Mouse (Mus musculus): ENCODE results near the gene B3gnt7. TPM values are rescaled to one million over a fixed set of nuclear protein-coding genes. Genes with fewer than 3 reads are reported as not detected.

B3gnt7 gene
- total RNA-seq, 1 experiment, result 103 TPM

- in situ Hi-C loops (cut with MboI; ENCODE audit: low sequenced_read_pairs in 2 of 2, unreplicated experiment in 2 of 2), result no loop called here
- H3K9me3 ChIP-seq (ENCODE audit: control insufficient read depth, insufficient read depth, low read depth, low read length), result no peaks in the 10 kb centered on the region
- TF ChIP-seq HCFC1 (IDR thresholded peaks at IDR 0.05; ENCODE audit: borderline replicate concordance, insufficient read depth, low read length) (no peak), ZC3H11A (IDR thresholded peaks at IDR 0.05; ENCODE audit: borderline replicate concordance, low read depth, low read length) (no peak), CHD2 (IDR thresholded peaks at IDR 0.05; ENCODE audit: low read depth, low read length) (no peak), ZNF384 (IDR thresholded peaks at IDR 0.05; ENCODE audit: low read depth, low read length) (no peak), MAFK (IDR thresholded peaks at IDR 0.05; ENCODE audit: insufficient read depth, low read depth, low read length) (no peak)
- H3K27ac ChIP-seq (ENCODE audit: insufficient read depth, low read depth, low read length, poor library complexity, severe bottlenecking), result no peak overlapping the region
- peaks cover 6 to 21% of the 10 kb centered on the region in 2 experiments; a peak in 3 of 4 replicates for H3K4me1 ChIP-seq (ENCODE audit: control insufficient read depth in 2 of 2, insufficient read depth in 2 of 2, low read length in 2 of 2, poor library complexity in 1 of 2)
- H3K9ac ChIP-seq (ENCODE audit: insufficient read depth, low read depth, low read length, poor library complexity, severe bottlenecking), result no peak overlapping the region
- H3K36me3 ChIP-seq (ENCODE audit: control insufficient read depth, insufficient read depth, low read length, poor library complexity, severe bottlenecking), result no peaks in the 10 kb centered on the region
- no peak overlapping the region for H3K4me3 ChIP-seq (ENCODE audit: insufficient read depth in 1 of 2, low read depth in 1 of 2, low read length in 2 of 2, poor library complexity in 1 of 2, severe bottlenecking in 1 of 2)
- DNase-seq (ENCODE audit: low read depth, low spot score), result no peak
Observed at GRCm38 (mm10) chr1:86287473-86287872, 15.2 kb upstream of the B3gnt7 start.

DNA sequence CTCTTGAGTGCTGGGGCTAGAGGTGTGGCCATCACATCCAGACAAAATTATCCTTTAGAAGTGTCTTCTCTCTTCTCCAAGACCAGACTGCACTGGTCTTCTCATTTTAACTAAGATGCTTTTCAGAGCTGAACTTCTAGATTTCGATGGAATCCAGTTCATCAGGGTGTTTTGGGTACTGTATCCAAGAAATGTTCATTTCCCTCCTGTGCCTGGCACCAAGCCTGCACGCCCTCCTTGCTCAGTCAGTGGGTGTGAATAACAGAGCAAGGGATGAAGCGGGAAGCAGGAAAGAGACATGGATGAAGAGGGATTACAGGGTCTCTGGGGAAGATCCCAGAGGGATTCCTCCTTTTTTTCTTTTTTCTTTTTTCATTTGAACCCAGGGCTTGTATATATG lies 12.2 kb upstream of the B3gnt7 start:
- Histone ChIP-seq H3K9ac (ENCODE audit: insufficient read depth, low read depth, low read length, poor library complexity, severe bottlenecking) (no peak overlapping the region), H3K4me3 (ENCODE audit: insufficient read depth in 1 of 2, low read depth in 1 of 2, low read length in 2 of 2, poor library complexity in 1 of 2, severe bottlenecking in 1 of 2) (no peak overlapping the region), H3K27ac (ENCODE audit: insufficient read depth, low read depth, low read length, poor library complexity, severe bottlenecking) (no peak overlapping the region), H3K9me3 (ENCODE audit: control insufficient read depth, insufficient read depth, low read depth, low read length) (no peaks in the 10 kb centered on the region), H3K36me3 (ENCODE audit: control insufficient read depth, insufficient read depth, low read length, poor library complexity, severe bottlenecking) (no peaks in the 10 kb centered on the region), H3K4me1 (ENCODE audit: control insufficient read depth in 2 of 2, insufficient read depth in 2 of 2, low read length in 2 of 2, poor library complexity in 1 of 2) (peaks cover 10 to 18% of the 10 kb centered on the region in 2 experiments; a peak in 3 of 4 replicates)
- in situ Hi-C loops (cut with MboI; ENCODE audit: low sequenced_read_pairs in 2 of 2, unreplicated experiment in 2 of 2), result no loop called here
- TF ChIP-seq ZNF384 (IDR thresholded peaks at IDR 0.05; ENCODE audit: low read depth, low read length) (no peak), ZC3H11A (IDR thresholded peaks at IDR 0.05; ENCODE audit: borderline replicate concordance, low read depth, low read length) (no peak), HCFC1 (IDR thresholded peaks at IDR 0.05; ENCODE audit: borderline replicate concordance, insufficient read depth, low read length) (no peak), CHD2 (IDR thresholded peaks at IDR 0.05; ENCODE audit: low read depth, low read length) (no peak)
- DNase-seq (ENCODE audit: low read depth, low spot score), result no peak

- in situ Hi-C loops (cut with MboI; ENCODE audit: low sequenced_read_pairs in 2 of 2, unreplicated experiment in 2 of 2), result no loop called here
- no peaks in the 10 kb centered on the region for H3K9me3 ChIP-seq (ENCODE audit: control insufficient read depth, insufficient read depth, low read depth, low read length)
- H3K27ac ChIP-seq (ENCODE audit: insufficient read depth, low read depth, low read length, poor library complexity, severe bottlenecking), result no peak overlapping the region
Observed at GRCm38 (mm10) chr1:86293091-86293490, 9.5 kb upstream of the B3gnt7 start.

GRCm38 (mm10) chr1:86293868-86294267 lies 8.8 kb upstream of the B3gnt7 start:
- Histone ChIP-seq H3K9ac (ENCODE audit: insufficient read depth, low read depth, low read length, poor library complexity, severe bottlenecking) (no peak overlapping the region), H3K9me3 (ENCODE audit: control insufficient read depth, insufficient read depth, low read depth, low read length) (no peaks in the 10 kb centered on the region), H3K4me1 (ENCODE audit: control insufficient read depth in 2 of 2, insufficient read depth in 2 of 2, low read length in 2 of 2, poor library complexity in 1 of 2) (peaks cover 6 to 8% of the 10 kb centered on the region in 2 experiments; a peak in 3 of 4 replicates), H3K27ac (ENCODE audit: insufficient read depth, low read depth, low read length, poor library complexity, severe bottlenecking) (no peak overlapping the region), H3K4me3 (ENCODE audit: insufficient read depth in 1 of 2, low read depth in 1 of 2, low read length in 2 of 2, poor library complexity in 1 of 2, severe bottlenecking in 1 of 2) (no peak overlapping the region), H3K36me3 (ENCODE audit: control insufficient read depth, insufficient read depth, low read length, poor library complexity, severe bottlenecking) (no peaks in the 10 kb centered on the region)
- in situ Hi-C loops (cut with MboI; ENCODE audit: low sequenced_read_pairs in 2 of 2, unreplicated experiment in 2 of 2), result no loop called here
- TF ChIP-seq ZC3H11A (IDR thresholded peaks at IDR 0.05; ENCODE audit: borderline replicate concordance, low read depth, low read length), result no peak
- no peak for TF ChIP-seq ZNF384 (IDR thresholded peaks at IDR 0.05; ENCODE audit: low read depth, low read length)
- no peak for TF ChIP-seq MAFK (IDR thresholded peaks at IDR 0.05; ENCODE audit: insufficient read depth, low read depth, low read length)
- no peak for TF ChIP-seq HCFC1 (IDR thresholded peaks at IDR 0.05; ENCODE audit: borderline replicate concordance, insufficient read depth, low read length)
- TF ChIP-seq CHD2 (IDR thresholded peaks at IDR 0.05; ENCODE audit: low read depth, low read length), result no peak
- DNase-seq (ENCODE audit: low read depth, low spot score), result no peak

More at GRCm38 (mm10) chr1:86293091-86293490, 9.5 kb upstream of the B3gnt7 start:
- Histone ChIP-seq H3K4me3 (ENCODE audit: insufficient read depth in 1 of 2, low read depth in 1 of 2, low read length in 2 of 2, poor library complexity in 1 of 2, severe bottlenecking in 1 of 2) (no peak overlapping the region), H3K4me1 (ENCODE audit: control insufficient read depth in 2 of 2, insufficient read depth in 2 of 2, low read length in 2 of 2, poor library complexity in 1 of 2) (peaks cover 6 to 11% of the 10 kb centered on the region in 2 experiments; a peak in 3 of 4 replicates), H3K9ac (ENCODE audit: insufficient read depth, low read depth, low read length, poor library complexity, severe bottlenecking) (no peak overlapping the region), H3K36me3 (ENCODE audit: control insufficient read depth, insufficient read depth, low read length, poor library complexity, severe bottlenecking) (no peaks in the 10 kb centered on the region)
- no peak for TF ChIP-seq MAFK (IDR thresholded peaks at IDR 0.05; ENCODE audit: insufficient read depth, low read depth, low read length)
- TF ChIP-seq HCFC1 (IDR thresholded peaks at IDR 0.05; ENCODE audit: borderline replicate concordance, insufficient read depth, low read length), result no peak
- TF ChIP-seq CHD2 (IDR thresholded peaks at IDR 0.05; ENCODE audit: low read depth, low read length), result no peak
- TF ChIP-seq ZC3H11A (IDR thresholded peaks at IDR 0.05; ENCODE audit: borderline replicate concordance, low read depth, low read length), result no peak
- TF ChIP-seq ZNF384 (IDR thresholded peaks at IDR 0.05; ENCODE audit: low read depth, low read length), result no peak
- no peak for DNase-seq (ENCODE audit: low read depth, low spot score)

DNA sequence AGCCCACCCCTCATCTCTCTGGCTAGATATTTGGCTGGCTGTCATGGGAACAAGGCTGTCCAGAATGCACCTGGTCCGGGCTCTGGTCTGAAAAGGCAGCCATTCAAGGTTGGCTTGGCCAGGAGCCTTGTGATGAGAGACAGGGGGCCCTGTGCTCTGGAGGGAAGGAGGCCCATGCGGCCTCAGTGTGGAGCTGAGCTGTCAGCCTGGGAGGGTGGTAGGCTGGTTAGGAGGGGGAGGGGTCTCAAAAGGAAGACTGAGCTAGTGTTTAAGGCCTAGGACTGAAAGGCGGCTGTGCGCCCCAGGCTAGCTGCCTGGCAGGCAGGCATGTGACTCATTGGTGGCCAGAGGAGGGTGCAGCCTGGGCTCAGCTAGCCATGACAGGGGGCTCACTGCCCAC lies 8.2 kb upstream of the B3gnt7 start:
- H3K4me1 ChIP-seq (ENCODE audit: control insufficient read depth in 2 of 2, insufficient read depth in 2 of 2, low read length in 2 of 2, poor library complexity in 1 of 2), result peaks cover 6 to 10% of the 10 kb centered on the region in 2 experiments; a peak in 3 of 4 replicates
- H3K9me3 ChIP-seq (ENCODE audit: control insufficient read depth, insufficient read depth, low read depth, low read length), result no peaks in the 10 kb centered on the region
- H3K36me3 ChIP-seq (ENCODE audit: control insufficient read depth, insufficient read depth, low read length, poor library complexity, severe bottlenecking), result no peaks in the 10 kb centered on the region
- no peak overlapping the region for H3K27ac ChIP-seq (ENCODE audit: insufficient read depth, low read depth, low read length, poor library complexity, severe bottlenecking)
- TF ChIP-seq MAFK (IDR thresholded peaks at IDR 0.05; ENCODE audit: insufficient read depth, low read depth, low read length) (no peak), ZNF384 (IDR thresholded peaks at IDR 0.05; ENCODE audit: low read depth, low read length) (no peak), ZC3H11A (IDR thresholded peaks at IDR 0.05; ENCODE audit: borderline replicate concordance, low read depth, low read length) (no peak), CHD2 (IDR thresholded peaks at IDR 0.05; ENCODE audit: low read depth, low read length) (no peak), HCFC1 (IDR thresholded peaks at IDR 0.05; ENCODE audit: borderline replicate concordance, insufficient read depth, low read length) (no peak)
- H3K4me3 ChIP-seq (ENCODE audit: insufficient read depth in 1 of 2, low read depth in 1 of 2, low read length in 2 of 2, poor library complexity in 1 of 2, severe bottlenecking in 1 of 2), result no peak overlapping the region
- DNase-seq (ENCODE audit: low read depth, low spot score), result no peak
- in situ Hi-C loops (cut with MboI; ENCODE audit: low sequenced_read_pairs in 2 of 2, unreplicated experiment in 2 of 2), result no loop called here
- H3K9ac ChIP-seq (ENCODE audit: insufficient read depth, low read depth, low read length, poor library complexity, severe bottlenecking), result no peak overlapping the region

Measured in ES-E14 (cell line).